In the genomic region with DNA sequence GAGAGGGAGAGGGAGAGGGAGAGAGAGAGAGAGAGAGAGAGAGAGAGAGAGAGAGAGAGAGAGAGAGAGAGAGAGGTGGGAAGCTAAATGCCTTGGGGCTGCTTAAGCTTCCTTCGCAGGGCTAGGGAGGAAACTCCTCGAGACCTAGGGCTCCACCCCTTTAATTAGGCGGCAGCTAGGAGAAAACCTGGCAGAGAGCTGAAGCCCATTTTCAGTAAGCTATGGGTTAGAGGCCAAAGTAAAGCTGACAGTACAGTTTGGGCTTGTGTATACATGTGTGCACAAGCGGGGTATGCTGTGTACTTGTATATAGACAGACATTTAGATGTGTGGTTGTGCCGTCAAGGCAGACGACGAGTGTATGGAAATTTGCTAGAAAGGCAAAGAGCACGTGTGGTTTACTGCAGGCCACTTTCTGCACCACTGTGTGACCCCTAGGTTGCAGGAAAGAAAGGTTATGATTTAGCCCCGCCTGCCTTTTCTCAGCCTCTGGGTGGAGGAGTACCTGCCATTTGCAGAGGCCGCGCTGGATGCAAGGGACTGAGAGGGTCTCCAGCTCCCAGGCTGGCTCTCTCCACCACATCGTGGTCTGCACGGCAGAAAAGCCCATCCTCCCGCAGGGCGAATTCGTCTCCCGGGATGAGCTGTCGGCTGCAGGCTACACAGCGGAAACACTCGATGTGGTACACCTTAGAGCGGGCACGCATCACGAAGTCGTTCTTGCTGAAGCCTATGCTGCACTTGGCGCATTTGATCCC, we compare ENCODE assay signal across 14 mouse cellular contexts. TPM values are rescaled to one million over a fixed set of nuclear protein-coding genes. Genes with fewer than 3 reads are reported as not detected.
DNase-seq lines count a peak whose midpoint lies in the region; ATAC-seq and TF ChIP-seq lines count a peak whose summit lies in the region.
"Had no signal": no experiment of that assay in that cellular context is flagged by ENCODE, and none has a peak within 500 bp of the region (broad histone marks: within the 10 kb centered on the region; RNA-seq: fewer than 3 reads in every experiment).

No protein-coding gene starts in this region.

- TF ChIP-seq CTCF in brain, embryonic 14.5 days (IDR thresholded peaks at IDR 0.05; ENCODE audit: borderline replicate concordance, extremely low read depth, insufficient read depth, insufficient read length): no peak

- no peak overlapping the region; the same call in 1 of the 2 replicates for H3K4me2 ChIP-seq in hindbrain, embryonic 11.5 days (replicated peaks; ENCODE audit: low read depth, low read length)
- H3K4me2 ChIP-seq in hindbrain, embryonic 16.5 days (ENCODE audit: low read length): no peak overlapping the region
- H3K4me2 ChIP-seq in forebrain, embryonic 15.5 days (replicated peaks): peak overlapping the region; percentile 26
- peak overlapping the region; percentile 19; the same call in 1 of the 2 replicates for H3K4me2 ChIP-seq in neural tube, embryonic 11.5 days (ENCODE audit: low read depth)
- no peak overlapping the region; the same call in 1 of the 2 replicates for H3K4me2 ChIP-seq in kidney, embryonic 14.5 days (replicated peaks; ENCODE audit: low read depth, low read length)

- H3K27ac ChIP-seq in hindbrain, embryonic 11.5 days (ENCODE audit: low read depth, low read length): peak overlapping the region; percentile 39; the same call in 1 of the 2 replicates
- H3K27ac ChIP-seq in hindbrain, embryonic 16.5 days (ENCODE audit: low read depth, low read length): no peak overlapping the region
- peak overlapping the region; percentile 37; the same call in 1 of the 2 replicates for H3K27ac ChIP-seq in forebrain, embryonic 15.5 days (replicated peaks)
- H3K27ac ChIP-seq in neural tube, embryonic 11.5 days (ENCODE audit: low read depth, low read length): 0 out of 2 replicates have a peak overlapping the region, but pooled peaks have one; percentile 42
- H3K27ac ChIP-seq in kidney, embryonic 14.5 days (ENCODE audit: low read depth, low read length): no peak overlapping the region
- H3K27ac ChIP-seq: gastrocnemius, adult 2 months; macrophage had no signal

- WGBS in hindbrain, embryonic 11.5 days: under 1% methylated on average over 25 of the region's 25 CpGs
- WGBS in hindbrain, embryonic 16.5 days: under 1% methylated on average over 25 of the region's 25 CpGs
- 2% methylated on average over 25 of the region's 25 CpGs for WGBS in forebrain, embryonic 15.5 days
- WGBS in neural tube, embryonic 11.5 days: under 1% methylated on average over 25 of the region's 25 CpGs
- WGBS in kidney, embryonic 14.5 days: 1% methylated on average over 25 of the region's 25 CpGs

- H3K27me3 ChIP-seq in hindbrain, embryonic 11.5 days (ENCODE audit: control insufficient read depth, insufficient read depth, low read length): peaks cover 83% of the 10 kb centered on the region
- H3K27me3 ChIP-seq in hindbrain, embryonic 16.5 days (replicated peaks; ENCODE audit: control insufficient read depth, insufficient read depth, low read length): peaks cover 63% of the 10 kb centered on the region
- peaks cover 83% of the 10 kb centered on the region for H3K27me3 ChIP-seq in forebrain, embryonic 15.5 days
- H3K27me3 ChIP-seq in neural tube, embryonic 11.5 days (ENCODE audit: control insufficient read depth, insufficient read depth, low read length): peaks cover 94% of the 10 kb centered on the region
- H3K27me3 ChIP-seq in kidney, embryonic 14.5 days (ENCODE audit: control insufficient read depth, insufficient read depth, low read length): peaks cover 95% of the 10 kb centered on the region

- no peak for ATAC-seq in hindbrain, embryonic 11.5 days (ENCODE audit: low FRiP score)
- no peak for ATAC-seq in hindbrain, embryonic 16.5 days
- ATAC-seq in forebrain, embryonic 15.5 days (replicated peaks): no peak
- no peak for ATAC-seq in neural tube, embryonic 11.5 days (ENCODE audit: insufficient read depth, low FRiP score, low TSS enrichment)
- no peak for ATAC-seq in kidney, embryonic 14.5 days (ENCODE audit: low FRiP score, low TSS enrichment)

- H3K9me3 ChIP-seq in hindbrain, embryonic 11.5 days (ENCODE audit: control insufficient read depth, low read length): no peaks in the 10 kb centered on the region
- no peaks in the 10 kb centered on the region for H3K9me3 ChIP-seq in hindbrain, embryonic 16.5 days (ENCODE audit: control insufficient read depth, low read length)
- 0 out of 2 replicates have a peak, but pooled peaks cover 2% of the 10 kb centered on the region for H3K9me3 ChIP-seq in forebrain, embryonic 15.5 days
- H3K9me3 ChIP-seq in neural tube, embryonic 11.5 days (ENCODE audit: control insufficient read depth, low read length): no peaks in the 10 kb centered on the region
- no peaks in the 10 kb centered on the region for H3K9me3 ChIP-seq in kidney, embryonic 14.5 days (ENCODE audit: control insufficient read depth, low read length)

- TF ChIP-seq POLR2A in brain, embryonic 14.5 days (IDR thresholded peaks at IDR 0.05; ENCODE audit: borderline replicate concordance, extremely low read depth, insufficient read depth, insufficient read length, poor library complexity, severe bottlenecking): no peak

- no peak overlapping the region for H3K9ac ChIP-seq in hindbrain, embryonic 11.5 days (ENCODE audit: low read depth, low read length)
- no peak overlapping the region for H3K9ac ChIP-seq in hindbrain, embryonic 16.5 days (ENCODE audit: low read depth, low read length)
- peak overlapping the region; percentile 26 for H3K9ac ChIP-seq in forebrain, embryonic 15.5 days (replicated peaks)
- H3K9ac ChIP-seq in neural tube, embryonic 11.5 days (ENCODE audit: low read length): peak overlapping the region; percentile 26
- no peak overlapping the region for H3K9ac ChIP-seq in kidney, embryonic 14.5 days (ENCODE audit: low read depth, low read length)

- H3K36me3 ChIP-seq in hindbrain, embryonic 11.5 days (ENCODE audit: control insufficient read depth, insufficient read depth, low read length): no peaks in the 10 kb centered on the region
- H3K36me3 ChIP-seq in hindbrain, embryonic 16.5 days (ENCODE audit: control insufficient read depth, insufficient read depth, low read length): no peaks in the 10 kb centered on the region
- no peaks in the 10 kb centered on the region for H3K36me3 ChIP-seq in forebrain, embryonic 15.5 days
- no peaks in the 10 kb centered on the region for H3K36me3 ChIP-seq in neural tube, embryonic 11.5 days (ENCODE audit: control insufficient read depth, insufficient read depth, low read length)
- H3K36me3 ChIP-seq in kidney, embryonic 14.5 days (ENCODE audit: control insufficient read depth, insufficient read depth, low read length): no peaks in the 10 kb centered on the region

- no peaks in the 10 kb centered on the region for H3K4me1 ChIP-seq in hindbrain, embryonic 11.5 days (replicated peaks; ENCODE audit: control insufficient read depth, insufficient read depth, low read length)
- peaks cover 3% of the 10 kb centered on the region for H3K4me1 ChIP-seq in hindbrain, embryonic 16.5 days (ENCODE audit: control insufficient read depth, insufficient read depth, low read depth, low read length)
- H3K4me1 ChIP-seq in forebrain, embryonic 15.5 days: peaks cover 13% of the 10 kb centered on the region
- H3K4me1 ChIP-seq in neural tube, embryonic 11.5 days (ENCODE audit: control insufficient read depth, insufficient read depth, low read length): no peaks in the 10 kb centered on the region
- H3K4me1 ChIP-seq in kidney, embryonic 14.5 days (ENCODE audit: control insufficient read depth, insufficient read depth, low read length): 0 out of 2 replicates have a peak, but pooled peaks cover 3% of the 10 kb centered on the region

- DNase-seq in hindbrain, embryonic 11.5 days (ENCODE audit: low spot score): peak; percentile 64
- peak; percentile 64 for DNase-seq in brain, embryonic 14.5 days (ENCODE audit: low read depth)
- no peak for DNase-seq in neural tube, embryonic 11.5 days (ENCODE audit: low spot score)
- DNase-seq in right cerebral cortex, postnatal 4 days: no peak
- no peak for DNase-seq in kidney, postnatal 10 days
- DNase-seq: adrenal gland, postnatal 14 days; cerebellum, adult 9-11 months; gastrocnemius, adult 2 months; kidney, adult 11 months; thymus, postnatal 36 days had no signal

- peak overlapping the region; percentile 15; the same call in 1 of the 2 replicates for H3K4me3 ChIP-seq in hindbrain, embryonic 11.5 days (ENCODE audit: low read depth, low read length)
- no peak overlapping the region for H3K4me3 ChIP-seq in hindbrain, embryonic 16.5 days (ENCODE audit: low read length)
- H3K4me3 ChIP-seq in forebrain, embryonic 15.5 days: peak overlapping the region; percentile 30
- H3K4me3 ChIP-seq in neural tube, embryonic 11.5 days (ENCODE audit: low read depth, low read length): peak overlapping the region; percentile 22
- no peak overlapping the region for H3K4me3 ChIP-seq in kidney, embryonic 14.5 days (ENCODE audit: low read length)
- H3K4me3 ChIP-seq: gastrocnemius, adult 2 months had no signal

RNA-seq across cellular contexts. Expression of gene Isl1, which starts 4.6 kb away (rescaled TPM):
- 46.5 and 60.5 TPM in 2 replicates for polyA plus RNA-seq in hindbrain, embryonic 11.5 days (2014; fragmentation: Nextera tagmentation; extraction: Ambion mirVana)
- polyA plus RNA-seq in hindbrain, embryonic 16.5 days (2015; fragmentation: Nextera tagmentation; extraction: Ambion mirVana): 14.6 and 29.3 TPM in 2 replicates
- 48.6 and 71.9 TPM in 2 replicates for polyA plus RNA-seq in brain, embryonic 14.5 days (2012; rRNA removed)
- polyA plus RNA-seq in forebrain, embryonic 15.5 days (2015; fragmentation: Nextera tagmentation; extraction: Ambion mirVana): 58.1 and 65.4 TPM in 2 replicates
- 111 and 136 TPM in 2 replicates for polyA plus RNA-seq in neural tube, embryonic 11.5 days (2014; fragmentation: Nextera tagmentation; extraction: Ambion mirVana)
- 0.11 TPM in 1 of 2 replicates, not detected in the other for polyA plus RNA-seq in kidney, embryonic 14.5 days (2014; fragmentation: Nextera tagmentation; extraction: Ambion mirVana)
- polyA plus RNA-seq: macrophage had no signal

Comparison
In these comparisons a context has a peak if more than half of its experiments do, and no peak if none do; other contexts are left out.
1. H3K27ac ChIP-seq: peak in hindbrain, embryonic 11.5 days (single experiment), forebrain, embryonic 15.5 days (single experiment) and neural tube, embryonic 11.5 days (single experiment); none in hindbrain, embryonic 16.5 days (single experiment) and kidney, embryonic 14.5 days (single experiment).
2. H3K4me3 ChIP-seq: peak in hindbrain, embryonic 11.5 days (single experiment), forebrain, embryonic 15.5 days (single experiment) and neural tube, embryonic 11.5 days (single experiment); none in hindbrain, embryonic 16.5 days (single experiment) and kidney, embryonic 14.5 days (single experiment).
3. DNase-seq: peak in hindbrain, embryonic 11.5 days (single experiment) and brain, embryonic 14.5 days (single experiment); none in neural tube, embryonic 11.5 days (single experiment), right cerebral cortex, postnatal 4 days (single experiment) and kidney, postnatal 10 days (single experiment).
4. H3K4me2 ChIP-seq: peak in forebrain, embryonic 15.5 days (single experiment) and neural tube, embryonic 11.5 days (single experiment); none in hindbrain, embryonic 11.5 days (single experiment), hindbrain, embryonic 16.5 days (single experiment) and kidney, embryonic 14.5 days (single experiment).
5. H3K9ac ChIP-seq: peak in forebrain, embryonic 15.5 days (single experiment) and neural tube, embryonic 11.5 days (single experiment); none in hindbrain, embryonic 11.5 days (single experiment), hindbrain, embryonic 16.5 days (single experiment) and kidney, embryonic 14.5 days (single experiment).
6. RNA of gene Isl1, which starts 4.6 kb away (polyA plus RNA-seq): 111 to 136 TPM in neural tube, embryonic 11.5 days, 58.1 to 65.4 TPM in forebrain, embryonic 15.5 days, 48.6 to 71.9 TPM in brain, embryonic 14.5 days, 46.5 to 60.5 TPM in hindbrain, embryonic 11.5 days and 14.6 to 29.3 TPM in hindbrain, embryonic 16.5 days; 0.11 TPM in kidney, embryonic 14.5 days; every median in the first group is over 10 times any median in the second.